Mouse (Mus musculus) liver, embryonic 16.5 days (tissue): ENCODE data around the gene Col4a2. TPM values are rescaled to one million over a fixed set of nuclear protein-coding genes. Genes with fewer than 3 reads are reported as not detected.

Source experiments
- ATAC-seq: fragments of 200-750 bp; cut with Nextera tagmentation; 2 replicates; pipeline ENCODE4 v1.8.0; 2017; ENCODE audit warnings: low read depth, mild to moderate bottlenecking, moderate number of reproducible peaks, moderate library complexity
- H3K27ac ChIP-seq: fragments of 300-500 bp; sonication (generic); 2 replicates; pipeline ENCODE4 v1.5.1; 2014; ENCODE audit warnings: mild to moderate bottlenecking, low read length
- H3K27me3 ChIP-seq: fragments of 300-500 bp; sonication (generic); 2 replicates; pipeline ENCODE4 v1.6.1; 2014; ENCODE audit warnings: low read depth, low read length, mixed read lengths; ENCODE audit not compliant: control insufficient read depth, insufficient read depth
- H3K36me3 ChIP-seq: fragments of 300-500 bp; sonication (generic); 2 replicates; pipeline ENCODE4 v1.6.1; 2014; ENCODE audit warnings: mild to moderate bottlenecking; ENCODE audit not compliant: control insufficient read depth, insufficient read depth
- H3K4me1 ChIP-seq: fragments of 300-500 bp; sonication (generic); 2 replicates; pipeline ENCODE4 v1.6.1; 2014; ENCODE audit warnings: low read depth, low read length, mixed read lengths; ENCODE audit not compliant: control insufficient read depth
- H3K4me2 ChIP-seq: fragments of 300-500 bp; sonication (generic); 2 replicates; pipeline ENCODE4 v1.6.1; 2014; ENCODE audit warnings: low read depth, low read length, mixed read lengths
- H3K4me3 ChIP-seq: fragments of 300-500 bp; sonication (generic); 2 replicates; pipeline ENCODE4 v1.5.1; 2014; ENCODE audit warnings: low read depth, mild to moderate bottlenecking, low read length
- H3K9ac ChIP-seq: fragments of 300-500 bp; sonication (generic); 2 replicates; pipeline ENCODE4 v1.6.1; 2014; ENCODE audit warnings: low read depth, low read length
- H3K9me3 ChIP-seq: fragments of 300-500 bp; sonication (generic); replicated peaks from 2 replicates; pipeline ENCODE4 v1.6.1; 2016; ENCODE audit warnings: low read length; ENCODE audit not compliant: control insufficient read depth
- WGBS: fragments of 180-500 bp; shearing (Covaris S2); extraction: QIAGEN DNeasy Blood & Tissue Kit; methylation state at CpG from one replicate; pipeline ENCODE4 v1.1.7; 2014; ENCODE audit not compliant: insufficient replicate concordance; 5-methylcytosine and 5-hydroxymethylcytosine counted together
- polyA plus RNA-seq: library from polyadenylated mRNA; unstranded; fragments of >200 nt; fragmentation: Nextera tagmentation; extraction: Ambion mirVana; gene quantifications from 2 replicates; pipeline ENCODE4 v1.2.1, GENCODE M21; 2015

The Col4a2 gene
- polyA plus RNA-seq, 1 experiment from 2014 or later = 9.2 TPM

DNA sequence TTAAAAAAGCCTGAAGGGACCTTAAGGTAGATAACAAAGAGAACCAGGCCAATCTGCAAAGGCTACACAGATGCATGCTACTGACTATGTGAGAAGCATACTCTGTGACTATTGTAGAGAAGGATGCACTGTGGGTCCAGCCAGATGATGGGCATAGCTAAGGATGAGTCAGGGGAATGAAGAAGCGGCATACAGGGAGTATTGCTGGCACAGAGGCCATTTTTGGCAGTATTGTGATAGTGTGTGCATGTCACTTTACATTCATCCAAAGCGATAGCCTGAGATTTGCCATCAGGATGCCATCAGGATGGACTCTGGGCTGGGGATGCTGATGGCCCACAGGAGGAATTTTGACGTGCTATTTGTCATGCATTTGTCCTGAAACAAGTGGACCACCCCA is 25.5 kb upstream of the Col4a2 start:
- no peak overlapping the region for H3K9ac ChIP-seq
- no peaks in the 10 kb centered on the region for H3K4me1 ChIP-seq
- H3K27ac ChIP-seq = no peak overlapping the region
- H3K9me3 ChIP-seq = no peaks in the 10 kb centered on the region
- WGBS = 58% methylated on average over 3 of the region's 3 CpGs
- ATAC-seq = no peak
- H3K27me3 ChIP-seq = no peaks in the 10 kb centered on the region
- no peak overlapping the region for H3K4me2 ChIP-seq
- no peaks in the 10 kb centered on the region for H3K36me3 ChIP-seq
- no peak overlapping the region for H3K4me3 ChIP-seq

DNA sequence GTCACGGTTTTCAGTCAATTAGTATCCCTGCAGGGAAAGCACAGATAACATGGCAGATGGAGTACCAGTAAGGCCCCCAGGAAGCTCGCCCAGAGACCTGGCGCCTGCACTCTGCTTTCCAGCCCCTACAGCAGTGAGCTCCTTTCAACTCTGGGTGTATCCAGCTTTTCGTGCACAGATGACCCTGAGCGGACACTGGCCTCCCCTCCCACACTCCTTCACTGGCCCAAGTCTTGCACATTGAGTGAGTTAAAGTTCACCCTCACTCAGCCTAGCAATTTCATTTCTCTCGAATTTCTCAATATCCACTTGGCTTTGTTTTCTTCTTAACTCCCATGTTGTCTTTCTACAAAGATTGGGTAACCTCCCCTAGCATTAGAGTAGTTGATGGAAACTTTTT is 24.3 kb upstream of the Col4a2 start:
- WGBS = 48% methylated on average over 6 of the region's 6 CpGs
- Histone ChIP-seq H3K4me1 (no peaks in the 10 kb centered on the region), H3K9me3 (no peaks in the 10 kb centered on the region), H3K27me3 (no peaks in the 10 kb centered on the region), H3K4me2 (no peak overlapping the region), H3K36me3 (no peaks in the 10 kb centered on the region), H3K4me3 (no peak overlapping the region), H3K27ac (no peak overlapping the region), H3K9ac (no peak overlapping the region)
- ATAC-seq = no peak

DNA sequence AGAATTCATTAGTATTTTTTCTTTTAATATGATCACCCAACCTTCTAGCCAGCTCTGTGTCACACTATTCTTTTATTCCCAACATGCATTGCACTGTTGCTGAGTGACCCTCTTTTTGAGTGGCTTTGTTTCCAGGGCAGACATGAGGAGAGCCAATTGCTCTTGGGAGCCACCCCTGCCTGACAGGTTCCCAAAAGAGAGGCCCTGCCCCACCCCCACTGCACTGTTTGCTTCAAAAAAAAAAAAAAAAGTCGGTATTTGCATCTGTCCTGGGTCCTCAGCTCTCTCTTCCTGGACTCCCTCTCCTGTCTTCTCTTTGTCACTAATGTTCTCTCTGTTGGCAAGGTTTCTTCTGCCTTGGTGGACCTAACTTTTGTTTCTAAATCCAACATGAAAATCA is 22.1 kb upstream of the Col4a2 start:
- Histone ChIP-seq H3K4me2 (no peak overlapping the region), H3K27me3 (no peaks in the 10 kb centered on the region), H3K9ac (no peak overlapping the region), H3K27ac (no peak overlapping the region), H3K4me3 (no peak overlapping the region), H3K4me1 (no peaks in the 10 kb centered on the region), H3K36me3 (no peaks in the 10 kb centered on the region), H3K9me3 (no peaks in the 10 kb centered on the region)
- 0% methylated on average over 1 of the region's 1 CpGs for WGBS
- no peak for ATAC-seq

DNA sequence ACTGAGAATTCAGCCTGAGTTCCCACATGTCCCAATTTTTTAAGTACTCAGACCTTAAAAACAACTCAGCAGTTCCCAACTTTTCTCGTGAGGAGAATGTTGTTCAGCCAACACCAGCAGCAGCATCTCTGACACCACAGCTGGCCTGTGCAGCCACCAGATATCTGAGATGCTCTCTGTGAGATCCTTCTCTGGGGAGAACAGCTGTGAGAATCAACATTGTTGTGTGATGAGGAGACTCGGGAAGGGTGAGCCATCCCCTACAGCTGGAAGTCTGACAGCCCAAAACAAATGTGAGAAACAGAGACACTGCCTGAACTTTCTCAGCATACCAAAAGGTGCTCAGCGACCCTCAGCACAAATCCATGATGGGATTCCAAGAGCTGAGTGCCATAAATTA is 20.0 kb upstream of the Col4a2 start:
- 45% methylated on average over 3 of the region's 3 CpGs for WGBS
- H3K27ac ChIP-seq = no peak overlapping the region
- ATAC-seq = no peak
- no peaks in the 10 kb centered on the region for H3K4me1 ChIP-seq
- H3K9ac ChIP-seq = no peak overlapping the region
- no peak overlapping the region for H3K4me2 ChIP-seq
- no peak overlapping the region for H3K4me3 ChIP-seq
- no peaks in the 10 kb centered on the region for H3K9me3 ChIP-seq
- no peaks in the 10 kb centered on the region for H3K27me3 ChIP-seq
- no peaks in the 10 kb centered on the region for H3K36me3 ChIP-seq

DNA sequence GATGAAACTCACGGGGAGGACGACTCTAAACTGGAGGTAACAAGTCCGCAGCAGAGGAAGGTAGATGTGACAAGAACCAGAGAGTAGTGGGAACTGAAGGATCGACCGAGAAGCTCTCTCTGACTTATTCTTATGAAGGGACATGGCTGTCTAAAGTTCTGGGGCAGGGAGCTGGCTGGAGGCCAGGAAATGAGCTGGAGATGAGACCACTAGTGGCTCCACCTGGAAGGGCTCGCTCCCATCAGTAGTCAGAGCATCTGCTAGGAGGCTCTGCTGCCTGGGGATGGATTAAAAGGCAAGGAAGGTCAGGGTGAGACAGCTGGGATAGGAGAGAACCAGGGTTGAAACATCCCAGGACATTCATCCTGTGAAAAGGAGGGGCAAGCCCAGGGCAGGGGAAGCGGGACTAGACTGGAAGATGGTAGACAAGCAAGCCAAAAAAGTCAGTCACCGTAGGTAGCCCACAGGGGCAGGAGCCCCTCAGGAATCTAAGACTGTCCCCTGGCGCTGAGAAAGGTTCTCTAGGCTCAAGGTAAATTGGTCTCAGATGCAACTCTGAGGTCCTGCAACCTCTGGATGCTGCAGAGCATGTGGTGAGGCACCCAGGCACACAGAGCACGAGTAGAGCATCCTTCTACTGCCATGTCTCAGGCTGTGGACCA is 16.2 kb upstream of the Col4a2 start:
- no peak overlapping the region for H3K27ac ChIP-seq
- no peak overlapping the region for H3K4me2 ChIP-seq
- H3K36me3 ChIP-seq = no peaks in the 10 kb centered on the region
- no peak overlapping the region for H3K4me3 ChIP-seq
- H3K9ac ChIP-seq = no peak overlapping the region
- WGBS = 65% methylated on average over 10 of the region's 10 CpGs
- ATAC-seq = no peak
- no peaks in the 10 kb centered on the region for H3K9me3 ChIP-seq
- no peaks in the 10 kb centered on the region for H3K4me1 ChIP-seq
- no peaks in the 10 kb centered on the region for H3K27me3 ChIP-seq

DNA sequence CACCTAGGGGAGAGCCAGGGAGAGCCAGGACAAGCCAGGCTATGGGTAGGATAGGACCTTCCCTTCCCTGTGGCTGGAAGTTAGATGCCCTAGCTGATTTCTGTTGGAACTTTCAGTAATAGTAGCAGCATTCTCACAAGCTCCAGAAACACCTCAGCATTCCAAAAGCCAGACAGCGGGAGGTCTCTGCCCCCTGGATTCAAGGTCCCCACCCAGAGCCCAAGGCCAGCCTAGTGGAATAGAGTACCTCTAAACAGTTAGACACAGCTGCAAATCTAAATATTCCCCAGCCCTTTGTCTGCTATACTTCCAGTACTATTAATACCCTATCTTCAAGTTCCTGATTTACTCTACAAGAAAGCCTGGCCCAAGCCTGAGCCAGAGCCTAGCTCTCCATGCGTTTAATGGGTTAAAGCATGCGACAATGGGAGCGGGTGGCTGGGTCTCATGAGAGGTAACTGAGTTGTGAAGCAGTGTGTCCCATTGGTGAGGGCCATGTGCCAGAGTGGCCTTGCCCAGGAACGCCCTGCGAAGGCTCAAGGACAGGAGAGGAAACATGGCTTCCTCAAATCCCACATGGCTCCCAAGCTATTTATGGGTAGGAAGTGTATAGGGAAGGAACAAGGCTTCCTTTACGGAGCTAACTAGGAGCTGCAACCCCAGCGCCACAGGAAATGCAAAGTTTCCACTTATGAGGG is 15.3 kb upstream of the Col4a2 start:
- Histone ChIP-seq H3K9me3 (no peaks in the 10 kb centered on the region), H3K4me2 (no peak overlapping the region), H3K27me3 (no peaks in the 10 kb centered on the region), H3K27ac (no peak overlapping the region), H3K9ac (no peak overlapping the region), H3K4me1 (no peaks in the 10 kb centered on the region), H3K36me3 (no peaks in the 10 kb centered on the region), H3K4me3 (no peak overlapping the region)
- ATAC-seq = no peak
- WGBS = 47% methylated on average over 8 of the region's 8 CpGs

DNA sequence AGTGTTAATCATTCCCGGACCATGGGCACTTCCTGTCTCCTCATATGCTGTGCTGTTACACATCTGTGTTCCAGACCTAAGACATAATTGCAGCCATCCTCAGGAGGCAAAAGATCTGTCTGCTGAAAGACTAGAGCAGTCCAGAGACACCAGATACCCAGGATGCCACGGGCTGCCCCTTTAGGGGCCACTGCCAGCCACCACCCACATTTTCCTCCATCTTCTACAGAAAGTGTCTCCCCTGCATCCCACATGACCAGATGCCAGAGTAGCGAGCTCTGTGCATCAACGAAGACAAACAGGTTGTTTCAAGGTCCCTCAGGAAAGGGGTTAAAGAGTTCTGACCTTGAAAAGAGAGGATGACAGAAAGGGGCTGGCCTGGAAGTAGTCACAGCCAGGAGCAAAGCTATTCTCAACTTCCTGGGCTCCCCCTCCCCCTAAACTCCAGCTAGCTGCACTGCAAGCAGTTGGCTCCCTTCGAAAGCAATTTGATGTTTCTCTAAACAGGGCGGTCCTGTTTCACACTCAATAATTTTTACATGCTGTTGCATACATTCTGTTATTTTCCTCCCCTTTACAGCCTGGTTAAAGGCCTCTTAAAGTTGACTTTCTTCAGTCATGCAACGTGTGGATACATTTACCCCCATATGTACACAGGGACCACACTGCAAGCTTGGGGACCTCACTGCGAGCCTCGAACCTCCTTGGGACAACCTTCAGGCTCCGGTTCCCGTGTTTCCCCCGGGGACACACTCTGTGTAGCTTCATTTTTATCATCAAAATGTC is 13.9 kb upstream of the Col4a2 start:
- H3K9ac ChIP-seq = no peak overlapping the region
- H3K27me3 ChIP-seq = no peaks in the 10 kb centered on the region
- H3K36me3 ChIP-seq = no peaks in the 10 kb centered on the region
- ATAC-seq = no peak
- no peak overlapping the region for H3K4me2 ChIP-seq
- WGBS = 46% methylated on average over 12 of the region's 12 CpGs
- H3K4me1 ChIP-seq = no peaks in the 10 kb centered on the region
- no peak overlapping the region for H3K4me3 ChIP-seq
- H3K9me3 ChIP-seq = no peaks in the 10 kb centered on the region
- 0 out of 2 replicates have a peak overlapping the region, but pooled peaks have one; percentile 22 for H3K27ac ChIP-seq

DNA sequence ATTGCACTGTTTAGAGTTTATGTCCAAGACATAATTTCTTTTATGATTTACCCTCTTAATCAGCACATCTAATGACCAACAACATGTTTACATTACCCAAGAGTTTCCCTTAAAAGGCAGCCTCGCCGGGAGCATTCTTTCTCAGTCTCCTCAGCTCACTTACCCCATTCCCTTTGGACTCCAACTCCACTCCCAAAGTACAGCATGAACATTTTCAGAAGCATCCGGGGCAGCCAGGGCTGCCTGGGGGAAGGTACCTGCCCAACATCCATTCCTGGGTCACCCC is 13.3 kb upstream of the Col4a2 start:
- Histone ChIP-seq H3K4me1 (no peaks in the 10 kb centered on the region), H3K27me3 (no peaks in the 10 kb centered on the region), H3K9ac (no peak overlapping the region), H3K4me2 (no peak overlapping the region), H3K4me3 (no peak overlapping the region), H3K27ac (no peak overlapping the region), H3K9me3 (no peaks in the 10 kb centered on the region), H3K36me3 (no peaks in the 10 kb centered on the region)
- 54% methylated on average over 3 of the region's 3 CpGs for WGBS
- ATAC-seq = no peak

DNA sequence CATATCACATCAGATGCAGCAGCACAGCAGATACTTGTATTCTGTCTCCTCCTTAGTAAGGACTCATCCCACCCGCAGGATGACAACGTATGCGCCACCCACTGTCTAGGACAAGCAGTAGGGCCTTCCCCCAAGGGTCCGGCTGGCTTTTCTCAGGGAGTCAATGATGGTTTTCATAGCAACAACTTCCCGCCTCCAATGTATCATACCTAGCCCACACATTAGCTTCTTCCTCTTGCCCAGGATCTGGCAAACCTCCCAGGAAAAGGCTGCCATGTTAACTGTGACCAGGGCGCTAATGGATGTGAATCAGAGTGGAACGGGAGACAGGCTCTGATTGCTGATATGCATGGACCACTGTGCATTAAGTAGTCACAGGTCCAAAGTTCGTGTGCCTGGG is 12.2 kb upstream of the Col4a2 start:
- Histone ChIP-seq H3K36me3 (no peaks in the 10 kb centered on the region), H3K4me3 (no peak overlapping the region), H3K27me3 (no peaks in the 10 kb centered on the region), H3K4me2 (no peak overlapping the region), H3K4me1 (no peaks in the 10 kb centered on the region; the same call in 1 of the 2 replicates), H3K27ac (no peak overlapping the region), H3K9ac (no peak overlapping the region), H3K9me3 (no peaks in the 10 kb centered on the region)
- WGBS = 69% methylated on average over 8 of the region's 8 CpGs
- ATAC-seq = no peak
